Mouse (Mus musculus) neural tube, embryonic 13.5 days (tissue): ENCODE results near the gene Hhip. TPM values are rescaled to one million over a fixed set of nuclear protein-coding genes. Genes with fewer than 3 reads are reported as not detected.

Experiments used
- ATAC-seq: fragments of 200-750 bp; cut with Nextera tagmentation; 2 replicates; pipeline ENCODE4 v1.8.0; 2017; ENCODE audit warnings: low read depth, mild to moderate bottlenecking, moderate TSS enrichment, moderate library complexity
- H3K27ac ChIP-seq: fragments of 300-500 bp; sonication (generic); replicated peaks from 2 replicates; pipeline ENCODE4 v1.5.1; 2015; ENCODE audit warnings: moderate library complexity, mild to moderate bottlenecking, inconsistent platforms
- H3K27me3 ChIP-seq: fragments of 300-500 bp; sonication (generic); 2 replicates; pipeline ENCODE4 v1.6.1; 2015; ENCODE audit warnings: mild to moderate bottlenecking, inconsistent platforms
- H3K36me3 ChIP-seq: fragments of 300-500 bp; sonication (generic); 2 replicates; pipeline ENCODE4 v1.6.1; 2015; ENCODE audit warnings: mild to moderate bottlenecking, inconsistent platforms
- H3K4me1 ChIP-seq: fragments of 300-500 bp; sonication (generic); replicated peaks from 2 replicates; pipeline ENCODE4 v1.6.1; 2015; ENCODE audit warnings: inconsistent platforms
- H3K4me2 ChIP-seq: fragments of 300-500 bp; sonication (generic); 2 replicates; pipeline ENCODE4 v1.6.1; 2015; ENCODE audit warnings: inconsistent platforms, mild to moderate bottlenecking, moderate library complexity
- H3K4me3 ChIP-seq: fragments of 300-500 bp; sonication (generic); 2 replicates; pipeline ENCODE4 v1.5.1; 2015; ENCODE audit warnings: mild to moderate bottlenecking, inconsistent platforms
- H3K9ac ChIP-seq: fragments of 300-500 bp; sonication (generic); 2 replicates; pipeline ENCODE4 v1.6.1; 2015; ENCODE audit warnings: moderate library complexity, mild to moderate bottlenecking, inconsistent platforms
- H3K9me3 ChIP-seq: fragments of 300-500 bp; sonication (generic); 2 replicates; pipeline ENCODE4 v1.6.1; 2016; ENCODE audit warnings: inconsistent platforms
- whole genome bisulfite sequencing: fragments of 180-500 bp; shearing (Covaris S2); methylation state at CpG from one replicate; pipeline ENCODE4 v1.1.7; 2015; 5-methylcytosine and 5-hydroxymethylcytosine counted together
- polyA plus RNA-seq: library from polyadenylated mRNA; unstranded; fragments of >200 nt; fragmentation: Nextera tagmentation; extraction: Ambion mirVana; gene quantifications from 2 replicates; pipeline ENCODE4 v1.2.1, GENCODE M21; 2015

Gene Hhip
- 2.5 and 4.3 TPM in 2 replicates for polyA plus RNA-seq

DNA sequence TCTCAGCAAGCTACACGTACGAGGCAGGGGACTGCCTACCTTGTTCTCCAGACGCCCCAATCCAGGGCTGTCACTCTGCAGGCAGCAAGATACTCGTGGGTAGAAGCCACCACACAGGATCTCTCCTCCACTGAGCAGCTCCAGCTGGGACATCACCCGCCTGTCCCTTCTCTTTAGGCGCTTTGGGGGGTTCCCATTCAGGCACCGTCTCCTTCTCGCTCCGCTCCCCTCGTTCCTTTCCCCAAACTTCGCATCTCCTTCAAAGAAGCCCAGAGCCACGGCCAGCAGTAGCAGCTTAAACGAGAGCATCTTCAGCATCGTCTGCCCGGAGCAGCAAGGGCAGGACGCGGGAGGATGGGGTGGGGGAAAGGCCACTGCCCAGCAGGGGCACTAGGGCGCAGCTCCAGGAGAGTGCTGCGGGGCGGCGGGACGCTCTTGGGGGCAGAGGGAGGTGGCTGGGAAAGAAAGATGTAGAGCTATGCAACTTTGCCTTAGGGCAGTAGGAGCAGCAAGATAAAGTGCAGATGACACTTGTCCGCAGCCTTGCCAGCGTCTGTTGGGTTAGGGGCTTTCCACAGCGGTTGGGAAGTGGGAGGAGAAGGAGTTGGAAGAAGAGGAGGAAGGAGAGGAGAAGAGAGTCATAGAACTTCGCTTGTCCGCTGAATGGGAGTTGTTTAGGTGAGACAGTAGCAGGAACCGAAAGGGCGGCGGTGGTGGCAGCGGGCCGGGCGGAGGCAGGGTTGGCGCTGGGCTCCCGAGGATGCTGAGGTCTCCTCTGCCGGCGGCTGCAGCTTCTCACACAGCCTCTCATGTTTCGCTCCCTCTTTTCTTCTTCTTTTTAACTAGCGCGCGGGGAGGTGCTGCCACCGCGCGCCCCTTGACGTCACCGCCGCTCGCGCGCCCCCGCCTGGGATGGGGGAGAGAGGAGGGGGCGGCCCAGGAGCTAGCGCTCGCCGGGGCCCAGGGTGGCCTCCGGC is at the start of gene Hhip:
Gene Hhip, minus strand, starts transcription at position 809 of the 977 bp plus-strand sequence.
- Histone ChIP-seq H3K27me3 (peaks cover 77% of the 10 kb centered on the region), H3K4me3 (peak within 1 kb of the TSS; percentile 54), H3K9me3 (no peaks in the 10 kb centered on the region), H3K36me3 (no peaks in the 10 kb centered on the region), H3K27ac (no peak within 1 kb of the TSS), H3K9ac (peak within 1 kb of the TSS; percentile 66), H3K4me1 (peaks cover 35% of the 10 kb centered on the region), H3K4me2 (peak within 1 kb of the TSS; percentile 83)
- WGBS, result under 1% methylated on average over 41 of the region's 56 CpGs
- peak; percentile 83 for ATAC-seq

- H3K27ac ChIP-seq, result no peak overlapping the region
- no peaks in the 10 kb centered on the region for H3K4me1 ChIP-seq
- no peaks in the 10 kb centered on the region for H3K27me3 ChIP-seq
- WGBS, result 87% methylated on average over 2 of the region's 2 CpGs
- H3K4me2 ChIP-seq, result no peak overlapping the region
- no peak for ATAC-seq
- H3K9me3 ChIP-seq, result no peaks in the 10 kb centered on the region
- H3K4me3 ChIP-seq, result no peak overlapping the region
- no peaks in the 10 kb centered on the region for H3K36me3 ChIP-seq
- H3K9ac ChIP-seq, result no peak overlapping the region
Observed at GRCm38 (mm10) chr8:80087021-80087420, 29.2 kb upstream of the Hhip start.

DNA sequence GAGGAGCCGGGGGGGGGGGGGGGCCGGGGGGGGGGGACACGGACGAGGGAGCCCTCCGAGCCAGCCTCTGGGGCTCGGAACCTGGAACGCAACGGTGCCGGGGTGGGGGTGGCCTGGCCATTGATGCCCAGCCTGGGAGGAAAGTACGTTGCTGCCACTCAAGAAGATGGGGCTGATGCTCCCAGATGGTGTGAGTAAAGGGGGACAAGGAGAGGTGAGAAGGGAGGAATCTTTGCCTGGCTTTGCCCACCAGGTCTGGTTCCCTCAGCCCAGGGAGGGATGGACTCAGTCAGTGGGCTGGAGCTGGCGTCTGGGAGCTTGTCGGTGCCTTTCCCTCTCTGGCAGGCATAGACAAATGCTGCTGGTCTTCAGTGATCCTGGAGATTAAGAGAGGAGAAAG is 387 bp upstream of the Hhip start:
- ATAC-seq, result peak; percentile 45
- Histone ChIP-seq H3K36me3 (no peaks in the 10 kb centered on the region), H3K9ac (peak overlapping the region; percentile 66), H3K27ac (no peak overlapping the region), H3K27me3 (peaks cover 74% of the 10 kb centered on the region), H3K9me3 (no peaks in the 10 kb centered on the region), H3K4me3 (peak overlapping the region; percentile 54), H3K4me2 (peak overlapping the region; percentile 83), H3K4me1 (peaks cover 35% of the 10 kb centered on the region)
- 1% methylated on average over 9 of the region's 12 CpGs for whole genome bisulfite sequencing

GRCm38 (mm10) chr8:80056331-80057070 is 1.3 kb downstream of the Hhip start:
- H3K27me3 ChIP-seq, result peaks cover 79% of the 10 kb centered on the region
- peak overlapping the region; percentile 66; the same call in 1 of the 2 replicates for H3K9ac ChIP-seq
- ATAC-seq, result 0 out of 2 replicates have a peak, but pooled peaks have one; percentile 7

GRCm38 (mm10) chr8:80055777-80056176 is 2.0 kb downstream of the Hhip start:
- Histone ChIP-seq H3K27me3 (peaks cover 83% of the 10 kb centered on the region), H3K4me3 (peak overlapping the region; percentile 54), H3K4me2 (peak overlapping the region; percentile 83), H3K4me1 (peaks cover 35% of the 10 kb centered on the region), H3K9me3 (no peaks in the 10 kb centered on the region), H3K27ac (no peak overlapping the region), H3K36me3 (no peaks in the 10 kb centered on the region), H3K9ac (peak overlapping the region; percentile 41)
- ATAC-seq, result peak; percentile 40; the same call in 1 of the 2 replicates
- WGBS, result 2% methylated on average over 10 of the region's 10 CpGs

More at GRCm38 (mm10) chr8:80056331-80057070, 1.3 kb downstream of the Hhip start:
- H3K4me3 ChIP-seq, result peak overlapping the region; percentile 54
- WGBS, result 4% methylated on average over 13 of the region's 13 CpGs
- H3K36me3 ChIP-seq, result no peaks in the 10 kb centered on the region
- H3K27ac ChIP-seq, result no peak overlapping the region
- H3K4me1 ChIP-seq, result peaks cover 35% of the 10 kb centered on the region
- peak overlapping the region; percentile 83 for H3K4me2 ChIP-seq
- no peaks in the 10 kb centered on the region for H3K9me3 ChIP-seq

- no peak for ATAC-seq
- no peaks in the 10 kb centered on the region for H3K36me3 ChIP-seq
- peak overlapping the region; percentile 83 for H3K4me2 ChIP-seq
- WGBS, result 38% methylated on average over 6 of the region's 6 CpGs
- H3K4me3 ChIP-seq, result peak overlapping the region; percentile 54
- no peaks in the 10 kb centered on the region for H3K9me3 ChIP-seq
- H3K27ac ChIP-seq, result no peak overlapping the region
- 0 out of 2 replicates have a peak overlapping the region, but pooled peaks have one; percentile 41 for H3K9ac ChIP-seq
- H3K4me1 ChIP-seq, result peaks cover 35% of the 10 kb centered on the region
- H3K27me3 ChIP-seq, result peaks cover 76% of the 10 kb centered on the region
Observed at GRCm38 (mm10) chr8:80055094-80055493, 2.7 kb downstream of the Hhip start.

GRCm38 (mm10) chr8:80054216-80054615 is 3.6 kb downstream of the Hhip start:
- H3K9me3 ChIP-seq, result no peaks in the 10 kb centered on the region
- peaks cover 35% of the 10 kb centered on the region for H3K4me1 ChIP-seq
- H3K4me2 ChIP-seq, result peak overlapping the region; percentile 1; the same call in 1 of the 2 replicates
- no peak overlapping the region for H3K27ac ChIP-seq
- H3K36me3 ChIP-seq, result no peaks in the 10 kb centered on the region
- H3K9ac ChIP-seq, result no peak overlapping the region
- ATAC-seq, result no peak
- H3K27me3 ChIP-seq, result peaks cover 74% of the 10 kb centered on the region
- H3K4me3 ChIP-seq, result no peak overlapping the region
- 2% methylated on average over 4 of the region's 4 CpGs for WGBS

DNA sequence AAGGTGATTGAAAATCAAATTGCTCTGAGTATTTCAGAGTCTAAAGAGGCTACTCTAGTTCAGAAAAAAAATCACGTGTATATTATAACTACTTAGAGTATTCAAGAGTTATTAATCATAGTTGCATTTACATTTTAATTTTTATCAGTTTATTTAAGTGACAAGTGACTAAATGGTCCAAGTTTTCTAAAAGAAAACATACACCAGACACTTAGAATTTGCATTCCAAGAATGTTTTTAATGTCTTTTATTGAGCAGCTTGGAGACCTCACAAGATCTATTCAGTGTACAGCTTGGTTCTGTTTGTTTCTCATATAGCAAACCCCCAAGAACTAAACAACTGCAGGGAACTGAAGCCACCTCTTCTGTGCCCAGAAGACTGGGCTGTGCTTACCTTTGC is 5.0 kb downstream of the Hhip start:
- Histone ChIP-seq H3K27me3 (peaks cover 67% of the 10 kb centered on the region), H3K4me1 (peaks cover 35% of the 10 kb centered on the region), H3K36me3 (no peaks in the 10 kb centered on the region), H3K4me2 (no peak overlapping the region), H3K9ac (no peak overlapping the region), H3K4me3 (no peak overlapping the region), H3K27ac (no peak overlapping the region), H3K9me3 (no peaks in the 10 kb centered on the region)
- WGBS, result 81% methylated on average over 1 of the region's 1 CpGs
- no peak for ATAC-seq

- no peaks in the 10 kb centered on the region for H3K9me3 ChIP-seq
- WGBS, result 61% methylated on average over 5 of the region's 5 CpGs
- H3K27me3 ChIP-seq, result peaks cover 58% of the 10 kb centered on the region
- H3K27ac ChIP-seq, result no peak overlapping the region
- H3K4me2 ChIP-seq, result no peak overlapping the region
- ATAC-seq, result no peak
- no peak overlapping the region for H3K4me3 ChIP-seq
- no peak overlapping the region for H3K9ac ChIP-seq
- no peaks in the 10 kb centered on the region for H3K36me3 ChIP-seq
- peaks cover 23% of the 10 kb centered on the region for H3K4me1 ChIP-seq
Observed at GRCm38 (mm10) chr8:80051494-80051893, 6.3 kb downstream of the Hhip start.

DNA sequence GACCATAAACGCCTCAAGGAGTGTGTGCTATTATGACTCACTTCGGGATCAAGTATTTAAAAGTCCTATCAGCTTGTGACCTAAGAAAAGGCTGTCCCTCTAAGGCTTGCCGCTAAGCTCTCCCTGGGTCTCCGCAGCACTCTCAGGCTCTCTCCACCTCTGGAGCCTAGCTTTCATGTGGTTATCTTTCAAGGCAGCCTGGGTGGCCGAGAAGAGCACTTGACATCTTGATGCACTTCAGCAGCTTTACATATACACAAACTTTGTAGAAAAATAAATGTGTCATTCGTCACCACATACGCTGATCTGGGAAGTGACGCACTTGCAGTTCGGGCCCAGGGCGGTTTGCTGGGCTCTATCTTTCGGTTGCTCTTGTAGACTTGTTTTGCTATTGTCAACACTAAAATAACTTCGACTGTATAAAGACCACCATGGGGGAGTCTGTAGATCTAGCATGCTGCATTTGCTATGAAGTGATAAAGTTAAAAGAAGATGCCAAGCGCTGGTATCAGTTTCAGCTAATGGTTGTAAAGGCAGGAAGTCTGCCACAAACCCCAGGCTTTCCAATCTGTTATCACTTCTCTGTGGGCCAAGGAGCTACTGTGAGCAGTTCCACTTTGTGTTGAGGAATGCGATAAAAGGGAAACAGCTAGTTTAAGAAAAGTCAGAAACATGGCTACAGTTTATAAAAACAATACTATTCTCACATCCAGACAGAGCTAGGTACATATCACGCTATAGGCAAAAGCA is 8.4 kb downstream of the Hhip start:
- no peak overlapping the region for H3K4me2 ChIP-seq
- no peaks in the 10 kb centered on the region for H3K36me3 ChIP-seq
- H3K27me3 ChIP-seq, result peaks cover 40% of the 10 kb centered on the region
- H3K9me3 ChIP-seq, result no peaks in the 10 kb centered on the region
- ATAC-seq, result no peak
- H3K9ac ChIP-seq, result no peak overlapping the region
- H3K27ac ChIP-seq, result no peak overlapping the region
- no peak overlapping the region for H3K4me3 ChIP-seq
- peaks cover 7% of the 10 kb centered on the region; the same call in 1 of the 2 replicates for H3K4me1 ChIP-seq
- 77% methylated on average over 15 of the region's 15 CpGs for WGBS

DNA sequence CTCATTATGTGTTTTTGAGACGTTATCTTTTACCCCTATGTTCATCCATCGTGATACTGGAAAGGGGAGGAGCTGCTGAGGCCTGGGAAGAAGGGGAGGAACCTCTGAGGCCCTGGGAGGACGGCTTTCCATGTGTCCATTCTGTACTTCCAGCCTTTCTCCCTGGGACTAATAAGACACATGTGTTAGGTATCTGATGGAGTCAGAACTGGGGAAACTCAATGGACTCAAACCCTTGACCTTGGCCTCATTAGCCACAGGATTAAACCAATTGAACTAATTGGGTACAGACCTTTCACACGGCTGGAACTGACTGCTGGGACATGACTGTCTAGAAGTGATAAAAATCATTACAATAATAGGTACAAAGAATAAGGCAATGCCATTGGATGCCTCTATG is 9.6 kb downstream of the Hhip start:
- Histone ChIP-seq H3K9ac (no peak overlapping the region), H3K36me3 (no peaks in the 10 kb centered on the region), H3K4me1 (no peaks in the 10 kb centered on the region), H3K9me3 (no peaks in the 10 kb centered on the region), H3K4me2 (no peak overlapping the region), H3K27me3 (peaks cover 28% of the 10 kb centered on the region), H3K4me3 (no peak overlapping the region), H3K27ac (no peak overlapping the region)
- 62% methylated on average over 4 of the region's 4 CpGs for WGBS
- no peak for ATAC-seq
